Mouse (Mus musculus) kidney, adult 11 months (tissue): ENCODE results near the gene Ccl27b.
"Not testable (repeated sequence)": the region's sequence is repeated elsewhere in the genome, so short reads cannot be mapped to it uniquely, and the experiment has no call there.

Experiments used
- DNase-seq: peaks from one replicate; pipeline ENCODE4 v3.0.0; 2022

The Ccl27b gene

DNA sequence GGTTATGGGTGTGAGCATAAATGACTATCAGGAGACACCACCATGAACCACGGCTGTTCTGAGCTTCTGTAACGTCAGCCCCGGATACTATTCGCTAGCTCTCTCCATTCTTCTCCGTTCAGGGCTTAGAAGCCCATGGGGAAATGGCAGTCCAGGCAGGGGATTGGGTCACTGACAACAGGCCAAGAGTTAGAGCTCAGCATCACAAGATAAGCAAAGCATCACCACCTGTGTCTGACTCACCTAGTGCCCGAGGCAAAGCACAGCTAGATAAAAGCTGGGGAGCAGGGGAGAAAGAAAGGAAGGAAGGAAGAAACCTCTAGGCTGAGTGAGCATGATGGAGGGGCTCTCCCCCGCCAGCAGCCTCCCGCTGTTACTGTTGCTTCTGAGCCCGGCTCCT is at the start of gene Ccl27b:
Ccl27b (plus strand) TSS at position 301 of the 400 bp plus-strand sequence.
- DNase-seq = not testable (repeated sequence)

DNA sequence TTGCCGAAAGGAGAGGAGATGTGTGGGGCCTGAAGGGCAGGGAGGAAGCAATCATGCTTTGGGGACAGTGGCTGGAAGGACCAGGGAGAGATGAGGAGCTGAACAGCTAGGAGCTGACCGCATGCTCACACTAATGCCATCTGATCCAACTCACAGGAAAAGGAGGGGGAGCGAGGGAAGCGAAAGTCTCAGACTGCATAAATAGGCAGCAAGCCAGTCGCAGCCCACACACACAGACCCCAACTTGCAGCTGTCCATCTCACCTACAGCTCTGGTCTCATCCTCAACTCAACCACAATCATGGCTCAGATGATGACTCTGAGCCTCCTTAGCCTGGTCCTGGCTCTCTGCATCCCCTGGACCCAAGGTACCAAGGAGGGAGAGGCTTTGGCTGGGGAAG is 43.2 kb upstream of the Ccl27b start, which contains the start of gene Gm10591:
Gm10591 (plus strand) TSS at position 301 of the 400 bp plus-strand sequence.
- not testable (repeated sequence) for DNase-seq

- not testable (repeated sequence) for DNase-seq
Observed at GRCm38 (mm10) chr4:42629419-42629818, 25.6 kb upstream of the Ccl27b start, which contains the start of gene Gm2564. TSS of gene Gm2564 (plus strand) at chr4:42629719.

GRCm38 (mm10) chr4:42661793-42662192 is 6.7 kb downstream of the Ccl27b start, which contains the start of gene Il11ra2:
TSS of gene Il11ra2 (minus strand) at chr4:42661893.
- not testable (repeated sequence) for DNase-seq

DNA sequence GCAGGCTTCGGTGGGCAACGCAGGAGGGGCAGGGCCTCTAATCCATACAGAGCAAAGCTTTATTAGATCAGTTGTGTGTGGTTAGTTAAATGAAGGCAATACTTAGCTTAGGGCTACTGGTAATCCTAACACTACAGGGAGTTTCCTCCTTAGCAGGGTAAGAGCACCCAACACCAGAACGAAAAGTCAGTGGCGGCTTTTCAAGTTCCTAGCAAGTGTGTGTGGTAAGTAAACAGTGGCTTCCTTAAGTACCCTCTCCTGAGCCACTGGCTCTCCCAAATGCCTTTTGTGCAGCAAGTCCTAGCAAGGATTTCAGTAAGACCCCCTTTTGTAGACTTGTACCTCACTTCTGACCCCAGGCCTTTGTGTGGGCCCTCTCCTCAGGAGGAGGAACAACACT is 20.4 kb downstream of the Ccl27b start:
- not testable (repeated sequence) for DNase-seq

DNA sequence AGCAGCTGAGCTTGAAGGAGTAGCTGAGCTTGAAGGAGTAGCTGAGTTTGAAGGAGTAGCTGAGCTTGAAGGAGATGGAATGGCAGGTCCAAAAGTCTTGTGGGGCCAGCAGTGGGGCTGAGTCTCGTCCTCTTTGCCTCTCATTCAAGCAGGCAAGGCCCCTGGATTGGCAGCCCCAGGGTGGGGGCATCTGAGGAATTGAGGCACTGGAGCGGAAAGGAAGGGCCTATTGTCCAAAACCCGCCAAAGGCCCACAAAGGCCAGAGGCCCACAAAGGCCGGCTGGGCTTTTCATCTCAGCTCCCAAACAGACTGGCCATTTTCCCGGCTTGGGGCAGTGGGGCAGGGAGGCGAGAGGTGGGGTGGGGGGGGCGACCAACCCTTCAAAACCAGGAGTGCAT is 24.3 kb downstream of the Ccl27b start:
- DNase-seq = not testable (repeated sequence)

DNA sequence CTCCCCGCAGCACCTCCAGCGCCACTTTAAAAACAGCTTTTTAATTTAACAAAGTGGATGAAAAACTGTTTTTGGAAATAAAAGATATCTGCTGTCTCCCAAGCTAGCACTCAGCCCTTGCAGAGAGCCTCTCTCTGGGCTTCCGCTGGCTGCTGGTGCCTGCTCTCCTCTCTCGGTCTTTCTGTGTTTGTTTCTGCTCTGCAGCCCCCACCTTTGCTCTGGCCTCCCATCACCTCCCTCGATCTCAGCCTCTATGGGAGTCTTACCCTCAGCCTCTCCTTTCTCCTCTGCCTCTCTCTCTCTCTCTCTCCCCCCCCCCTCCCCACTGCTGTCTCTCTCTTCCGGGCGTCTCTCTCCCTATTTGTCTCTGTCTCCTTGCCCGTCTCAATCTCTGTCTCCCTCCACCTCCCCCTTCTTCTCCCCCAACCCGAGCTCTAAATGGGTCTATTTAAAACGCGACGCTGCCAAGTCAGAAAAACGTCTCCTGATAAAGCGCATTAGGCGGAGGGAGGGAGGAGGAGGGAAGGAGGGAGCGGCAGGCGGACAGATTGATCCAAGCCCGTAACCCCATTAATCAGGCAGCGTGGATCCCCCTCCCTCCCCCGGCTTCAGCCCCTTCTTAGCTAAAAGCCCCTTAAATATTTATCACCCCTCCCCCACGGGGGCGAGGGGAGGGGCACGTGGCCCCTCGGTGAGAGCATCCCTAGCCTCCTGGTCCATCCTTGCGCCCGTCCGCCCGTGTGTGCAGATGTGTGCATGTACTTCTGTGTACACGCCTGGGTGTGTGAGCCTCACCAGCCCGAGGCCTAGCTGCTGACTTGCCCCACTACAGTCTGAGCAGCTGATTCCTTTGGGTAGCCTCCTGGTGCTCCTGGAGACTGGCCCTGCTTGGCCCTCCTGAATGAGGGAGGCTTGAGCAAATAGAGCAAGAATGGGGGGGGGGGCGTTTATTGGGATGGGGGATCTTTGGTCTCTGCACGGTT is 25.6 kb downstream of the Ccl27b start:
- DNase-seq = not testable (repeated sequence)

- not testable (repeated sequence) for DNase-seq
Observed at GRCm38 (mm10) chr4:42681473-42682182, 26.6 kb downstream of the Ccl27b start.

- not testable (repeated sequence) for DNase-seq
Observed at GRCm38 (mm10) chr4:42682183-42682524, 27.1 kb downstream of the Ccl27b start.
